Mouse (Mus musculus) MN1 (cell line): ENCODE measurements around the gene Tpp1.
A peak's percentile ranks its signal among the peaks of the same experiment; 100 is the strongest.
"Not testable (repeated sequence)": the region's sequence is repeated elsewhere in the genome, so short reads cannot be mapped to it uniquely, and the experiment has no call there.

ENCODE experiments used
- DNase-seq: peaks from one replicate; pipeline ENCODE4 v3.0.0-alpha.2; 2016; ENCODE audit warnings: low spot score

Tpp1 gene

GRCm38 (mm10) chr7:105762517-105763270 lies 10.7 kb upstream of the Tpp1 start:
- no peak for DNase-seq

DNA sequence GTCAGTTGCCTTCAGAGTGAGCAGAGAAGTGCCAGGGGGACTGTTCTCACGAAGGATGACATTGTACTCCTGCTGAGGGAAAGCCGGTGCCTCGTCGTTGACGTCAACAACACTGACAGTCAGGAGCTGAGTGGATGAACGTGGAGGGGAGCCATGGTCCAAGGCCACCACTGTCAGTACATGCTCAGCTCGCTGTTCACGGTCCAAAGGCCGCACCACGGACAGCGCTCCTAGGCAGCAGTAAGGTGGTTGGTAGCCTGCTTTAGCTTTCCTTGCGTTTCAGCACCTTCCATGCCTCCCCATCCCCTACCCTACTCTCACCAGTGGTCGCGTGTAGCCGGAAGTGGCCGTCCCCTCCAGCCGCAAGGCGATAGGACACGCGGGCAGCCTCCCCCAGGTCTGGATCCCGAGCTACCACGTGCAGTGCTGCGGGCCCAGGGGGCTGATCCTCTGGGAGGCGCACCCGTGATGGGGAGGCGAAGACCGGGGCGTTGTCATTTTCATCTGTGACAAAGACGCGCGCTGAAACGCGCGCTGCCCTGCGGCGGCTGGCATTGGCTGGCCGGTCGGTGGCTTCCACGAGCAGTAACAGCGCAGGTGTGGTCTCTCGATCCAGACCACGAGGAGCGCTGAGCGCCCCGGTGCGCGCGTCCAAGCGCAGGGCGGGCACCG lies 9.9 kb upstream of the Tpp1 start:
- DNase-seq, result no peak

- DNase-seq, result no peak
Observed at GRCm38 (mm10) chr7:105753281-105753680, 1.2 kb upstream of the Tpp1 start.

DNA sequence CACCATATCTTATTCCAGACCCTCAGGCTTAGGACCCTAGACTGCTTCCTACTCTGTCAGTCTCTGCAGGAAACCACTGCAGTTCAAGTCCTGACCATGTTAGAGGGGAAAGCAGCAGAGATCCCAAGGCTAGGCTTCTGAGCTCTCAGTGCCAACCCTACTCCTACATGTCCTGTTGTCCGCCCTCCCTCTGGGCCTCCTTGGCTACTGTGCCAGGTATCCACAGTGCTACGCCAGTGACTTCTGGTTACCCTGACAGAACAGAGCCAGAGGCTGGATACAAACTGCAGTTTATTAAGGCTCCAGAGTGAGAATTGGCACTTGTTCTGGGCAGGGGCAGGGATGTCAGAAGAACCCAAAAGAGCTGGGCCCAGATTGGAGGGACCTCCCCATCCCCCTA lies 681 bp upstream of the Tpp1 start:
- peak; percentile 13 for DNase-seq

- DNase-seq, result no peak
Observed at GRCm38 (mm10) chr7:105747776-105748175, 4.3 kb downstream of the Tpp1 start.

DNA sequence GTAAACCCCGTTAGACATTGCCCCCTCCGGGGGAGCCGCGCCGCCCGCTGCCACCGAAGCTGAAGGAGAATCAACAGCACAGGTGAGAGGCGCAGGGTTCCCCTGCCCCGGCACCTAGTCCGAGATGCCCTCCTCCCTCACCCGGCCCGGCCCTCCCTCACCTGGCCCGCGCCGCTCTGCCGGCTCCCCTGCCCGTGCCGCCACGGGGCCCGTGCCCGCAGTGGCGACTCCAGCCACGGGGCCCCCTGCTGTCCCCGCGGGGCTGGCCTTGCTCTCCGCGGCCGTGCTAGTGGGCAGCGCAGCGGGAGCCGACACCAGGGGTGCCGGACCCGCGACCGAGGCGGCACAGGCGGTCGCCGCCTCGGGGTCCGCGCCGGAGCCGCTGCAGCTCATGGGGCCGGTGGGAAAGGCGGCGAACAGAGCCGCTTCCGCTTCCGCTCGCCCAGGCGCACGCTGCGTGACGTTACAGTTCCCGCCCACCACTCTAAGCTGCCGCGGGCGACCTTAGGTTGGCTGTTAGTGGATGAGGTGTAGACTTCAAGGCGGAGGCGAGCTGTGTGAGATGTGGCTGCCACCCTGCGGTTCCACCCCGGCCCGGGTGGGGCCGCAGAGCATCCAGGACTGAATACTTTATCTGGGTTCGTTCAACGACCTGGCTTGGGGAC lies 8.0 kb downstream of the Tpp1 start, which contains the start of gene Taf10:
Gene Taf10, minus strand, starts transcription at position 436 of the 665 bp plus-strand sequence.
- peak; percentile 93 for DNase-seq

- peak; percentile 9 for DNase-seq
Observed at GRCm38 (mm10) chr7:105743246-105743925, 8.6 kb downstream of the Tpp1 start.

DNA sequence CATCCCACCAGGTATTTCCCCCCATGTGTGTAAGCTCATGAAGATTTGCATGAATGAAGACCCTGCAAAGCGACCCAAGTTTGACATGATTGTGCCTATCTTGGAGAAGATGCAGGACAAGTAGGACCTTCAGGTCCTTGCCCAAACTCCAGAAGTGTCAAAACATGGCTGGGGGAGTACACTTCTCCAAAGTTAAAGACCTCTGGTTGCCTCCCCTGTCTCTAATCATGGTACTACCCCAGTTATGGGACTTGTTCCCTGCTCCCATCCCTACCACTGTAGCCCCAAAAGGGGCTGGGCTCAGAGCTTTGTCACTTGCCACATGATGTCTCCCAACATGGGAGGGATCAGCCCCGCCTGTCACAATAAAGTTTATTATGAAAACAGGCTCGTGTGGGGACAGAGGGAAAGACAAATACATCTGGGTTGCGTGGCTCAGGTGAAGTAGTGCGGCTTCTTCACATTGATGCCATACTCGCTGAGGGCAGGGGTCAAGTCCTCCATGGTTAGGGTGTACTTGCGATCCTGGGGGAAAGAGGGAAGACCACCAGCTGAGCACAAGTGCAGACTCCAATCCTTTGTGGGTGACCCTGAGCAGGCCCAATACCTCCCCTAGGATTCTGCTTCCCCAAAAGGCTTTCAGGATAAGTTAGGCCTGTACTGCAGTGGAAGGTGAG lies 9.4 kb downstream of the Tpp1 start:
- DNase-seq, result not testable (repeated sequence)

DNA sequence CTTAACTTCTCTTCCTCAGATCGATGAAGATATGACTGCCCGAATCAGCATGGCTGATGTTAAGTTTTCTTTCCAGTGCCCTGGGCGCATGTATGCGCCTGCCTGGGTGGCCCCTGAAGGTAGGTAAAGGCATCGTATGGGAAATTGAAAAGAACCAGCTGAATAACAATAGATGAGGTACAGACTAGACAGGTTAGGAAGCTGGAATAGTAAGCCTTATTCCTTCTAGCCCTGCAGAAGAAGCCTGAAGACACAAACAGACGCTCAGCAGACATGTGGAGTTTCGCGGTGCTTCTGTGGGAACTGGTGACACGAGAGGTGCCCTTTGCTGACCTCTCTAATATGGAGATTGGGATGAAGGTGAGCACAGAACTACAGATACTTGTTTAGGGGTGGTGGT lies 10.1 kb downstream of the Tpp1 start:
- no peak for DNase-seq

GRCm38 (mm10) chr7:105740851-105741250 lies 11.2 kb downstream of the Tpp1 start:
- DNase-seq, result no peak

DNA sequence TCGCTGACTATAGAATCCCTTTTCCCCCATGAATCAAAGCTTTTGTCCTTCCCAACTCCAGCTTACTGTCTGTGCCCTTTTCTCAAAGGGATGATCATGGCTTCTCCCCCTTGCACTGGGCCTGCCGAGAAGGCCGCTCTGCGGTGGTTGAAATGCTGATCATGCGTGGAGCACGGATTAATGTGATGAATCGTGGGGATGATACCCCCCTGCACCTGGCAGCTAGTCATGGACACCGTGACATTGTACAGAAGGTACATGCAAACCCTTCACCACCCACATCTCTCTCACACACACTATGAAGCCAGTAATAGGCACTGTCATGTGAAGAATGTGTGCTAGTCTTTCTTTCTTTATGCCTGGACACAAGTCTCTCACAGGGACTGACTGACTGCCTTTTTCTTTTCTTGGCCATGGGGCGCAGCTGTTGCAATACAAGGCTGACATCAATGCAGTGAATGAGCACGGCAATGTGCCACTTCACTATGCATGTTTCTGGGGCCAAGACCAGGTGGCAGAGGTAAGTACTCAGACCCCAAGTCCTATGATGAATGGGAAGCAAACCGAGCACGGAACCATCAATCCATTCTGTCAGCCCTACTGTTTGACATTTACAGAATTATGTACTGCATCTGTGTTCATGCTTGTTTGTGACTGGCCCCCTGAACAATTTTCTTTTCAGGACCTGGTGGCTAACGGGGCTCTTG lies 11.8 kb downstream of the Tpp1 start:
- no peak for DNase-seq

- peak; percentile 66 for DNase-seq
Observed at GRCm38 (mm10) chr7:105738948-105739347, 13.1 kb downstream of the Tpp1 start.

GRCm38 (mm10) chr7:105738286-105738685 lies 13.7 kb downstream of the Tpp1 start:
- DNase-seq, result no peak

DNA sequence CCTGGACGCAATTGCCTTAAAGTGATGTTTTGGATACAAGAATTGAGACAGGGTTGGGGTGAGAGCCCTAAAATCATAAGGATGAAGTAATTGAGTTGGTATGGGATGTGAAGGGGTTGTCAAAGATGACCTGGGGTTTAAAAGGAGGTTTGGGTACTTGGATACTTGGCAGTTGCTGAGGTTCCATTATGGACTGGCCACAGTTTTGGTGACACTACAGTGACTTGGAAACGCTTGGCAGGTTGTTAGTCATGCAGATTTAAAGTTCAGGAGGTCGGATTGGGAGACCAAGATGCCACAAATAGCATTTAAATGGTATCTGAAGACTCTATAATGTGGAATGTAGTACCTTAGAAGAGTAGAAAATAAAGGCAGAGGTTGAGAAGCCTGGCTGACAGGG lies 14.4 kb downstream of the Tpp1 start:
- DNase-seq, result no peak

GRCm38 (mm10) chr7:105736911-105737521 lies 15.0 kb downstream of the Tpp1 start, which contains the start of gene Rrp8:
TSS of gene Rrp8 (minus strand) at chr7:105737385.
- DNase-seq, result peak; percentile 32

GRCm38 (mm10) chr7:105736264-105736901 lies 15.7 kb downstream of the Tpp1 start, which contains the start of gene Ilk:
TSS of gene Ilk (plus strand) at chr7:105736592.
- peak; percentile 93 for DNase-seq

GRCm38 (mm10) chr7:105735464-105735863 lies 16.6 kb downstream of the Tpp1 start:
- DNase-seq, result not testable (repeated sequence)

GRCm38 (mm10) chr7:105734826-105735225 lies 17.2 kb downstream of the Tpp1 start:
- DNase-seq, result no peak

DNA sequence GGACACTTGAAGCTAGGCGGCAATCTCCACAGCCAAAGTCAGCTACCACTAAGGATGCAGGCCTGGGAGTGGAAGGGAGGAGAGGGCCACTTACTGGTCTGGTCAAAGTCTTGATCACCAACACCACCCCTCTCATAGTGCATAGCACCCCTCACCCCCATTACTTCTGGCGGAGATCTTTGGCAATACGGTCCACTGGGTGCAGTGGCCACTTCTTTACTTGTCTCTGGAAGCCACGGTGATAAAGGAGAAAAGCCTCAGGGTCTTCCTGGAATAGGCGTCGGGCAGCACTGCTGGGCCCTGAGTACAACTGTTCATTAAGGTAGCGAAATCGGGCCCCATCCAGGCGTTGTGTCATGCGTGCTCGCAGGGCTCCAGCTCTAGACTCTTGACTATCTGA lies 18.2 kb downstream of the Tpp1 start:
- no peak for DNase-seq
